Mouse (Mus musculus) cerebral cortex, adult 2 months (tissue): ENCODE results near the gene Zfand3.

Experiments
- WGBS: fragments of 180-500 bp; shearing (Covaris S2); methylation state at CpG from one replicate; pipeline ENCODE4 v1.1.7; 2018; 5-methylcytosine and 5-hydroxymethylcytosine counted together

Zfand3 gene

DNA sequence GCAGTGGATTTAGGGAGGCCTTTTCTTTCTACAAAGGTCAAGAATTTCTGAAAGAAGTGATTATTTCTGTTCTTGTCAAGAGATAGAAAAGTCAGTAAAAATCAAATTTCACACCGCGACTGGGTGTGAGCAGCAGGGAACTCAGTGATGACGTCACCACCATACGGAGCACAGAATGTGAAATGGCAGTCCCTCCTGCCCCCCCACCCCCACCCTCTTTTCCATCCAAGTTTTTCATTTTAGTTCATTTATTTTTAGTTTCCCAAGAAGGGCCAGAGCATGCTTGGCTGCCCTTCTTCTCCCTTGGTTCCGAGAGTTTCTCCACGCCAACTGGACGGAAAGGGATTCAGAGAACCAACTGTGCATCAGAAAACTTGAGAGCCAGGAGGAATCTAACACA, 6.8 kb upstream of the Zfand3 start:
- WGBS, result 51% methylated on average over 7 of the region's 7 CpGs

DNA sequence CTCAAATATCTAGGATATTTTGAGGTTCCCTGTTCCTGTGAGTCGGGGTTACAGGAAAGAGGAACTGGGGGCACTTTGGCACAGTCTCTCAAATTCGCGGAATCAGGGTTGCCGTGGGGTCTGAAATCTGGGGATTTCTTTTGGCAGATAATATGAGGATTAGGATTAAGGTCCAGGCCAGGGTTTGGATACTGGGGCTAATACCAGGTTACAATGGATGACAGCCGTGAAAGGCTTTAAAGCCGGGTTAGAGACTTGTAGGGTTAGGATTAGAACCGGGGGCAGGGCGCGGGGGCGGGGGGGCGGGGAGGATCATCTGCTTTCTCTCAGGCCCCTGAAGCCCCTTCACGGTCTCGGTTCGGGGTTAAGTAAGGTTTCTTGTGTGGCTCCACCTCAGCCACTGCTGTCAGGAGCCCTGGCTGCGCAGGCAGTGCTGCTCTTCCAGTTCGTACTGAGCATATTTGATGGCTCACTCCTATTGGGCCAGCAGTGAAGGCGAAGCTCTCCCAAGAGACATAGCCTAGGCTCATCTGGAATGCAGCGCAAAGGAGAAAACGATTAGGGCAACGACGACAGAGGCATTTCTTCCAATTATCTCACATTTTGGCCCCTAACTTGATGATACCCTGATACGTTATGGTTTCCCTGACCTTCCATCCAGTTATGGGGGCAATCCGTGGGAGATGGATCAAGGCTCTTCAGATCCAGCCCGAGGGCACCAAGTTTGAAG, 5.8 kb upstream of the Zfand3 start:
- 78% methylated on average over 24 of the region's 24 CpGs for WGBS

DNA sequence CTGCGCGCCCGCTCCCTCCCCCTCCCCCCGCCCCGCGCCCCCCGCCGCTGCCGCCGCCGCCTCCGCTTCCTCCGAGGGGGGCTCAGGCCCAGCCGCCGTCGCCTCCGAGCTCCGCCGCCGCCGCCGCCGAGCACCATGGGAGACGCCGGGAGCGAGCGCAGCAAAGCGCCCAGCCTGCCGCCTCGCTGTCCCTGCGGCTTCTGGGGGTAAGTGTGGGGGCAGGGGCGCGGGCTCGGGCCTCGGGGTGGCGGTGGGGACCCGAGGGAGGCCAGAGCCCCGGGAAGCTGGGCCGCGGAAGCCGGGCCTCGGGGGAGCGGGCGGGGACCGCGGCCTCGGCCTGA, 540 bp downstream of the Zfand3 start:
- WGBS, result under 1% methylated on average over 28 of the region's 47 CpGs

DNA sequence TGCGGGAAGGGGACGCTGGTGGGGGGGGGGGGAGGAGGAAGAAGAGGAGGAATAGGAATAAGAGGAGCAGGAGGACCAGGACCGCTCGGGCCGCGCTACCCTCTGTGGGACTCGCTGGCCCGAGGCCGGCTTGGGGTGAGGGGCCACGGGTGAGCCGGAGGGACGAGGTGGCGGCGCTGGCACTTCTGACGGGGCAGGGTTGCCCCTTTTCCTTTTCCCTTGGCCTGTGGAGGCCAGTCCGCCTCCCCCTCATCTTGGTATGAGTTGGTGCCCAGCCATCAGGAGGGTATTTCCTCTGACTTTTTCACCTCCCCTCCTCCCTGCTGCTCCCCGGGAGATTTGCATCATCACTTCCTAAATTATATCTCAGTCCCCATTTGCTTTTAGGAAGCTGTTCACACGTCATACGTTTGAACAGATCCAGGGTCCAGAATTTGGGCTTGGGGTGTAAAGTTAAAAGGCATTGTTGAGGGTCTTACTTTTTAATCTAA, 963 bp downstream of the Zfand3 start:
- 0% methylated on average over 19 of the region's 19 CpGs for WGBS

DNA sequence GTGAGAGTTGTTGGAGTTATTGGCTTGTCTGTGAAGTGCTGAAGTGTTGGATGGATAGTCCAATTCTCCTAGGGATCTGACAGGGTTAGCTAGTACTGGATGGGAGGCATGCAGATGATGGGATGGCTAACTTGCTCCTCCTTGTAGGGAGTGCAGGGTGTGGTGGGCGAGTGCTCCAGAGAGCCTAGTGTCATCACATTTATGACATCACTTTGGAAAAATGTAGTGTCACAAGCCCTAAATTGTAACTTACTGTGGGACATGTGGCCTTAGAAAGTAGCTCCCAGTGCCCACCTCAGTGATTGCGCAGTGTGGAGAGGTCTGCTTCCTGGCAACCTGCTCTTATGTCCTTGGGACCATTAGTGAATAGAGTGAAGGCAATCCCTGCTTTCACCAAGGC, 2.3 kb downstream of the Zfand3 start:
- WGBS, result 70% methylated on average over 2 of the region's 2 CpGs

DNA sequence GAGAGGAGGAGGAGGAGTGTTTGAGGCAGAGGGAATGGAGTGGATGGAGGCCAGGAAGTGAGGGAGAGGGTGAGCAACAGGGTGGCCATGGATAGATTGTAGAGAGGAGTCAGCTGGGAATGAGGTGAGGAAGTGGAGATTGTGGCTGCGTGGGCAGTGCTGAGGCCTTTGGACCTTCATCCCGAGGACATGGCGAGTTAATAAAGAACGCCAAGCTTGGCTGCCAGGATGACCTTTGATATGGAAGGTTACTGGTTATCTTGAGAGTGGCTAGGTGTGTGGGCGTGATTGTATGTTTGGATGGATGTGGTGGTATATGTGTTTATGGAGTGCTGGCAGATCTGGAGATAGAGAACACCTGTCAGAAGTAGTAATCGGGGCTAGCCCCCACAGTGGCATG, 3.4 kb downstream of the Zfand3 start:
- 74% methylated on average over 6 of the region's 6 CpGs for WGBS

DNA sequence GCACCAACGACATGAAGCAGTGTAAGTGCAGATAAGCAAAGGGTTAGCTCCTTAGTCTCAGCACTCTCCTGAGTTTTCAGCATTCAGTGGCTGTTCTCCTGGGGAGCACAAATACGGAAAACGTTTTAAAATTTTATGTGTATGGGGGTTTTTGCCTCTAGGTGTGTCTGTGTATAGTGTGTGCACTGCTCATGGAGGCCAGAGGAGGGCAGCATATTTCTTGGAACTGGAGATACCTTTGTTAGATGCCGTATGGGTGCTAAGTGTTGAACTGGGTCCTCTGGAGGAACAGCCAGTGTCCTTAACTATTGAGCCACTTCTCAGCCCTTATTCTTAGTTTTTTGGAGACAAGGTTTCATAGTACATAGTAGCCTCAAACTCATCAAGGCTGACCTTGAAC, 10.1 kb downstream of the Zfand3 start:
- WGBS, result 96% methylated on average over 4 of the region's 4 CpGs

DNA sequence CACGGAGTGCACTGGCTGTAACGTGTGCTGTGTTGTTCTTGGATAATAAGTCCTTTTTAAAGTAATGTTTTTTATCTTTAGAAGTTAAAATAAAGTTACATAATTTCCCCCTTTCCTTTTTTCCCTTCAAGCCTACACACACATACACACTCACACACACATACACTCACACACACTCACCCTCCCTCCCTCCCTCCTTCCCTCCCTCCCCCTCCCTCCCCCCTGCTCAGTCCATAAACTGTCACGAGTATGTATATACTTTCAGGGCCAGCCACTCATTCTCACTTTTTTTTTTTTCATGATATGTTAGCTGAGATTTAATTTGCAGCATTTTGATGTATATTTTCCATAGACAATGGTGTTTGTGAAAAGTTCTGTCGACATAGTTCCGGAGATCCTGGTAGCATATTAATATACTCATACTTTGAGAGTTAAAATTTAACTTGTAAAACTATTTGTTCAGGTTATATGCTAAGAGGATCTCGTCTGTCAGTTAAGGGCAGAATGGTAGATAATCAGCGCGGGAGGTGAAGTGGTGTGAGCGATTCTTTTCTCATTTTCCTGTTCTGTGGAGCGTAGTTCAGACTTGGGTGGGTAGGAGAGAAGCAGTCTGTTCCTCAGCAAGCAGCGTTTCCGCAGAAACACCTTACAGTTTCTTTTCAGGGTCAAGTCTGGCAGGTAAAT, 14.5 kb downstream of the Zfand3 start:
- 73% methylated on average over 12 of the region's 12 CpGs for WGBS

DNA sequence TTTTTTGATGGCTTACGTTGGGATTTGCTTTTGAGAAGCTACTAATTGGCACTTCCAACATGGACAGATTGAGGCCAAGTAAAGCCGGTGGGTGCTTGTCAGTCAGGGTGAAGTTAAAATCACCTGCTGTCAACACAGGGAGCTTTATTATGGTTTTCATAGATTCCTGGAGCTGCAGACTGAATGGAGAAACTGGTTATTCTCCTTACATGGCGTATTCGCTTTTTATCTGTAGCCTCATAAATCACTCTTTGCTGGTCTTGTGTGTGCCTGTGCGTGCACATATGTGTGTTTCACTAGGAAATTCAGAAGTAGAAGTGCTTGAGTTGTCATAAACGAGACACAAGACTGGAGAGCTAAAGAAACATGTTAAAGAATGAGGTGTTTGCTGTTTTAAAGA, 15.4 kb downstream of the Zfand3 start:
- 69% methylated on average over 6 of the region's 6 CpGs for WGBS

DNA sequence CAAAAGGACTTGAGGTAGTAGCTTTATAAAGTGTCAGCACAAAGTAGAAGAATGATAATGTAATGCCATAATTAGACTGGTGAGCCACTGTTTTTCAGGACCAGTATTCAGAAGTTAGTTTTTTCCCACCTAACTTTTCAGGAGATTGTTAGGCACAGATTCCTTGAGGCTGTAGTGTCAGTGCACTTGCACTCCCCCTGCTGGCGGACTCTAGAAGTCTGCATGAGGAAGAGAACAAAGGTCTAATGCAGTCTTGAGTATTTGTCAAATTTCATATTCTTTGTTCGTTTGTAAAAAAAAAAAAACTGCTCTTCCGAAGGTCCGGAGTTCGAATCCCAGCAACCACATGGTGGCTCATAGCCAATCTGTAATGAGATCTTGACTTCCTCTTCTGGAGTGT, 20.1 kb downstream of the Zfand3 start:
- 55% methylated on average over 5 of the region's 5 CpGs for WGBS

DNA sequence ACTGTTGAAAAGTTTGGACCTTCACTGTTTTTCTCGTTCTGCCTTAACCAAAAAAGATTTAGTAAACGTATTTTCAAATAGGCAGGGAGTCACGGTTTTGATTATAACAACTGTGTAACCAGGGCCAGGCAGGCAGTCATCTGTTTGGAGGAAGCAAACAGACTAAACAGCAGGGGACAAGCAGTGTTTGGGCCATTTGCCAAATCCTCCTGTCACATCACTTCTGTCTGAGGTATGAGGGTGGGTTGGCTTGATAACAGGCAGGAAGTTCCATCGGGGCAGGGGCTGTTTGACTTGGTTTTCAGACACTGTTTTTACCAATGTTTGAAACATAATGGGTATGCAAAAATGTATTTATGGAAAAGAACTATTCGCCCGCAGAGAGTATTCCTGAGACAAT, 22.1 kb downstream of the Zfand3 start:
- 30% methylated on average over 6 of the region's 6 CpGs for WGBS

DNA sequence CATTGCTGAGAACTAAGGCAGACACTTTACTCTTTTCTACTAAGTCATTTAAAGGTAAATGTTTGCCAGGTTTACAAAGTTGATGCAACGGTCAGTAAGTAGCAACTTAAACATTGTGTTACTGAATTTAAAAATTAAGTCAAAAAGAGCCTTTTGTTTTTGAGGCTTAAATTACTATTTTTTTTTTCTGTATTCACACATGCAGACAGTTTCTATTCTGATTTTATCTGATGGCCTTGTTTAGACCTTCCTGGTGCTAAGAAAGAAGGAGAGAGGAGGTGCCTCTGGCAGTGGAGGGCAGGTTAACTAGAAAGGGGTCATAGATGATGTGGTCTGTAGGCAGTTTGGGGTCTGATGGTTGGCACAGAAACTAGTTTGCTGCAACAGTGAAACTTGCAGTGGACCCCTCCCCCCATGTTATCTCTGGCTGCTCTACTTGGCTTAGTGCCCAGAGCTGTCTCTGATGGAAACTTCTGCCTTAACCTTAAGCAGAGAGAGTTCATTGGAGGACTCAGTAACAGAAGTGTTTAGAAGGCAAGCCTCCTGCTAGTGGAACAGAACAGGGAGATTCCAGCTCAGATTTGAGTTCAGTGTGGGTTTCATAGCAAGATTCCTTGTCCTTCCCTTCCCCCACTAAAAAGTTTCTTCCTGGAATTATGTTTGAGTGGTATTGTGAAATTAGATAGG, 23.0 kb downstream of the Zfand3 start:
- 55% methylated on average over 1 of the region's 1 CpGs for WGBS

DNA sequence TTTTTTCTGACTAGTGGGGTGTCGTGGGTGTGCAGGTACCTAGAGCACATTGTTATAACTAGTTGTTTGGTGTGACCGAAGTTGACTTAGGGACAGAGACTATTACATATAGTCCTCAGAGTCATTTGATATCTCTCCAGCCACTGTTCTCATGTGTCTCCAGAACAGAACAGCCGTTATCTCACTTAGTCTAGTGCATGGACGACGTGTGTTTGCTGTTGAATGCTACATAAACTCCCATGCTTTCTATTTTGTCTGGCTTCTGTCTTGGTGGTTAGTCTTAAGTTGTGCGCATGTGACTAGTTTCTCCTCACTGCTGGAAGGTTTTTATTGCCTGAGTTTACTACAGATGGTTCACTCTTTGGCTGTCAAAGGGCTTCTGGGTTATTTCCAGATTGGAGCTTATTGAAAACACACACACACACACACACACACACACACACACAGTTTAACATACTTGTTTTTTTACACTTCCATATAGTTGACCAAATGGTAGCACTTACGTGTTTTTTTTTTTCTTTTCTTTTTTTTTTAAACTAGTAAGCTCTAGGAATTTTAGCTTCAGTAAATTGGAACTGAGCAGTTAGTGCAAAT, 25.2 kb downstream of the Zfand3 start:
- 58% methylated on average over 7 of the region's 7 CpGs for WGBS

DNA sequence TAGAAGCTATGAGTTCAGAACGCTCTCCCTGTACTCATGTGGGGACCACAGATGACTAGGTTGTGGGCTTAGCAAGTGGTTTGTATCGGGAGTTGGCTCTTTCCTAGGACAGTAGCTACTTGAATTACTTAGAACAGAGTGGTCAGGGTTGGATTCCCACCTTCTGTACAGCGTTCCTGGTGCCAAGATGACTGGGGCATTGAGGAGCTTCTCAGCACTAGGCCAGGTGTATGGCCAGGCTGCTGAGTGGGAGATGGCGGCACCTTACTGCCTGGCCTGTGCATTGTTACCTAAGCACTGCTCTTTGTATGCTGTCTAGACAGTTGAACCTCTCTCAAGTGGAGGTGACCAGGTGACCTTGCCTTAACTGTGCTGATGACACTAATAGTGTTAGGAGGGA, 28.3 kb downstream of the Zfand3 start:
- 96% methylated on average over 4 of the region's 4 CpGs for WGBS

DNA sequence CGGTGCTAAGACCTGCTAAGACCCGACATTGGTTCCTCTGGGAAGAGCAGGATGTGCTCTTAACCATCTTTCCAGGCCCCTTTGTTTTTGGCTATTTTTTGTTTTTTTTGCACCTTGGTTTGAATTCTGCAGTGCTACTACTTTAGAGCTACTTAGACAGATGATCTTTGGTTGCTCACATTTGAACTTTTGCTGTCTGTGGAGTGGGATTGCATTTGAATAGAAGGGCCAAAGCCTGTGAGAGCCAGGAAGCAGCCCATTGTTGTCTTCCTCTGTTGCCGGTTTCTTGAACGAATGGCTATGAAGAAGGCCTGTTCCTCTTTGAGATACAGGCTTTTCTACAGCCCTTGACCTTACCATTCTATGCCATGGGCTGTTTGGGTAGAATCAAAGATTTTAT, 29.5 kb downstream of the Zfand3 start:
- WGBS, result 60% methylated on average over 4 of the region's 4 CpGs

DNA sequence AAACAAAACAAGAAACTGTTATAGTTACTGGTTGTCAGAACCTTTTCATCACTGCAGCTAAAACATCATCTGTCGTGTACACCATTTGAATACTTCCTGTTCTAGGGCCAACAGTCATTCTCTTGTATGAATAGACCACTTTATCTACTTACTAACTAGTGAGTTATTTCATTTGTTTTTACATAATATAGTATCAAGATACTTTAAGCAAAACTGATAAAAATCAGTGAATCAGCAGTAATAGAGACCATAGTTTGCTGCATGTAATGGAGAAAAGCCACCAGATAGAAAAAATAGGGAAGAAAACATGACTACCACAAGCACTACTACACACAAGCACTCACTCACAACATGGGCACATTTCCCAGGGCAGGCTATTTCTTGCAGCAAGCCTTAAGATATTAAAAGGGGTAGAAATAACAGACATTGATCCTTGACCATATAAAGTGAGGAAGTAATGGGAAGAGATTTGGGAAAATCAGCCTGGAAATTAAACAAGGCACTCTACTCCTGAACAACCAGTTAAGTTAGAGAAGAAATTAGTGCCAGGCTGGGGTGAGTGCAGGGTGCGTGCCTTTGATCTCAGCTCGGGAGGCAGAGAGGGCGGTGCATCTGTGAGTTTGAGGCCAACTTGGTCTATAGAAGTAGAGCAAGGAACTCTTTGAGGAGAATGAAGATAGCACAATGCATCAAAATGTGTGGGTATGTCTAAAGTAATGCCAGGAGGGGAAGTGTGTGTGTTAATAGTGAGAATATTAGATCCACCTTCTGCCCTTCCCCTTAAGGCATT, 30.9 kb downstream of the Zfand3 start:
- 65% methylated on average over 4 of the region's 4 CpGs for WGBS

DNA sequence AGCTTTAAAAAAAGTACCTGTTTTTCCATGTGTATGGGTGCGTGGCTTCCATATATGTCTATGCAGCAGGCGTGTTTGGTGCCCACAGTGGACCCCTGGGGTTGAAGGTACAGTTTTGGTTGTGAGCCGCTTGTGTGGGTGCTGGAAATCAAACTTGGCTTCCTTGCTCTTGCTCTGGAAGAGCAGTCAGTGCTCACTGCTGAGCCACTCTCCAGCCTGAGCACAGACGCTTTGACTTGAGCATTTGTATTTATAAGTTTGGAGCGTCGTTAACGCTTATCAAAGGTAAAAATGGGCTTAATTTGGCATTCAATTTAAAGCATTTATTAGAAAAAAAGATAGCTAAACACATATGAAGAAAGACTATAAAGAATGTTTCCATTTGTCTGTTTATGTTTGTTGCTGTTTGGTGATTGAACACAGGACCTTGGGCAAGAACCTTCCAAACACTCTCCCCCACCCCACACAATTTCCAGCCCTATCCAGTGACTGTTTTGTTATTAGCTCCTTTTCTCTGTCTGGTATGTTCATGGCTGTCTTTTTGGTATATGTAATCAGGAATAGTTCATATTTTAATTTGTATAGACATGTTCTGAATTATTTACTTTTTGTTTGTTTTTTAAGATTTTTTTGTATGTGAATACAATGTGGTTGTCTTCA, 38.8 kb downstream of the Zfand3 start:
- 69% methylated on average over 7 of the region's 7 CpGs for WGBS

DNA sequence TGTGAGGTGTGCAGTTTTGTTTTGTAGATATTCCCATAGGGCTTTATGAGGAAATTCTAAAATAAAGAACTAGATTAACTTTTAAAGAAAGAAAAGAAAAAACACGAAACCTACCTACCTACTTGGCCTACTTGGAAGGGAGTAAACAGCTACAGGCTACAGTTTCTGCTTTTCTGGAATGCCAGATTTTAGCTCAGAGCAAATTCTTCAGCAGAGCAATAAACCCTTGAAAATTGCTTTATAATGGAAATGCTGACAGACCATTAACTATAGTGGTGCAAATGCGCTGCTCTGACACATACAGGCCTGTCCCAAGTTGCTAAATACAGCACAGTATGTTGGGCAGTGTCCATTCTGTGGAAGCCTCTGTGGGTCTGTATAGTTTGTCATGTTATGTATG, 40.6 kb downstream of the Zfand3 start:
- WGBS, result 57% methylated on average over 2 of the region's 2 CpGs

DNA sequence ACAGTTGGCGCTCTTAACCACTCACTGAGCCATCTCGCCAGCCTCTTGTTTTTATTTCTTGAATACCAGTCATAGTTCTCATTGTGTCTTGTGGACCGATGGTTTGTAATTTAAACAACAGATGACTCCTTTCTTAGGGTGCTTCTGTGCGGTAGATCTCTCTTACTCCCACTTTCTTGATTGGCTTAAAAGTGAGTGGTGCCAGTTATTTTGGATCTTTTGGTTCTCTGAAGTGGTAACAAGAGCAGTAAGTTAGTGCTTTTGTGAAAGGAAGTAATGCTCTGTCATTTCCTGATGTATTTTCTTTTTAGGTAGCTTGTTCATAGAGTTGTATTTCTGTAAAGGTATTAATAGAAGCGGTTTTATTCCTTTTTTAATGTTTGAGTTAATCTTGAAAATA, 42.1 kb downstream of the Zfand3 start:
- 76% methylated on average over 5 of the region's 5 CpGs for WGBS

DNA sequence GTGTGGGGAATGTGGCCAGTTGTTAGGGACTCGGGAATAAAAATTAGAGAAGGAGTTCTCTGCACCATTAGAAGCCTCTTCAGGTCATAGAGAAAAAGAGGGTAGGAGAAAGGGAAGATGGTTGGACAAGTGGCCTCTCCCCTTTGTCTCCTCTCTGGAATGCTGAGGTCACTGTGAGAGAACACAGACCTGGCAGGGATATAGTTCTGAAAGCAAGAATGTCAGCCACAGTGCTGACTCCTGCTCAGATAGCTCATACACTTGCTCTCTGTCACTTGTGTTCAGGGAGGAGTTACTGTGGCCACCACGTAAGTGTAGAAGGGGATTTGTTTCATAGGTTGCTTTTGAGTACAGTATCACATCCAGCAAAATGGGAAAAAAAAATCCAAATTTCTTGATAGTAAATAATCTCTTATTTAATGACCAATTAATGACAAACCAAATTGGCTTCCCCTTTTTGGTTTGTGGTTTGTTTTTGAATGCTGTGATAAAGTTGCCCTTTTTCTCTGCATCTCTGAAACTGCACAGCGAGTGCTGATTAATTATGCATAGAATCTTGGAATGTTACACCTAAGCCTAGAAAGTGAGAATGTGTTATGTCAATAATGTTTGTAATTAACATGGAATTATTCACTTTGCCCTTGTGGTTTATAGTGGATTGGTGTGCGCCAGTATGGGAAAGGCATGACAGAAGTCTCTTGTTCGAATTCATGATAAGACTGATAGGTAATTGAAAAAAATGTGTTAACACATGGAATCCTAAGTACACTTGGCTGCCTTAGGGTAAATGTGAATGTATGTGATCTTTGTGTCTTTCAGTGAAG, 47.2 kb downstream of the Zfand3 start:
- WGBS, result 74% methylated on average over 5 of the region's 5 CpGs
